Comparison of ENCODE assay signal across 25 mouse cellular contexts in the genomic region with DNA sequence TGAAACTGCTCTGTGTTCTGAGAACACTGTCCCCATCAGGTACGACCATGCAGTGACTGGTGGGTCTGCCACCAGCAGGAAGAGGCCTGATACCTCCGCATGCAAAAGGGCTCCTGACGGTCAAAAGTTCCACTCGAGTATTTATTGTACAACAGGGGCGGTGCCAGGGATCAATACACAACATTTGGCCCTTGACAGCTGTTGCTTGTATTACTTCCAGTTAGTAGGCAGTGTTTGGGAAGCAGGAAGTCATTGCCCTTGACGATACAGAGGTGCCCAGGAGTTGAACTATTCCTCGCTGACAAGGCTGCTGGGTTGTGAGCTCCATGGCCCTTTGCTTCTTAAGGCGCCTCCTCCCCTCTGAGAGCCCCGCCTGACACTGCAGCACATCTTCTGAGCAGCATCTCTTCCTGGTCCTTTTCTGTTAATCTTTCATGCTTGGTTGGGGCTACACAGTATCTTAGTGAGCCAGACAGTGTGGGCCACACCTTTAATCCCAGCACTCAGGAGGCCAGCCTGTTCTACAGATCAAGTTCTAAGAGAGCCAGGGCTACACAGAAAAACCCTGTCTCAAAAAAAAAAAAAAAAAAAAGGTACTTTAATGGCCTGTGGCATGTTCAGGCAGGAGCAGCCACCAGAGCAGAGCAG. TPM values are rescaled to one million over a fixed set of nuclear protein-coding genes. Genes with fewer than 3 reads are reported as not detected.
DNase-seq lines count a peak whose midpoint lies in the region; ATAC-seq lines count a peak whose summit lies in the region.
"Had no signal": no experiment of that assay in that cellular context is flagged by ENCODE, and none has a peak within 500 bp of the region (broad histone marks: within the 10 kb centered on the region; RNA-seq: fewer than 3 reads in every experiment).

No protein-coding gene starts in this region.

- peak overlapping the region; percentile 2; the same call in 1 of the 2 replicates for H3K27ac ChIP-seq in embryonic facial prominence, embryonic 12.5 days
- H3K27ac ChIP-seq in embryonic facial prominence, embryonic 10.5 days (replicated peaks): no peak overlapping the region
- no peak overlapping the region for H3K27ac ChIP-seq in liver, embryonic 13.5 days
- peak overlapping the region; percentile 59; the same call in 1 of the 2 replicates for H3K27ac ChIP-seq in stomach, embryonic 15.5 days
- H3K27ac ChIP-seq: forebrain, embryonic 13.5 days; heart, adult 2 months; heart, embryonic 13.5 days; hindbrain, embryonic 12.5 days; left cerebral cortex, adult 2 months; limb, embryonic 15.5 days; neural tube, embryonic 12.5 days had no signal

- no peak for ATAC-seq in embryonic facial prominence, embryonic 12.5 days (ENCODE audit: insufficient number of reproducible peaks, insufficient read depth, low FRiP score, low TSS enrichment)
- peak; percentile 79 for ATAC-seq in liver, embryonic 13.5 days (ENCODE audit: low read depth)
- no peak for ATAC-seq in stomach, embryonic 15.5 days (ENCODE audit: insufficient read depth, low FRiP score, low read depth)
- no peak for ATAC-seq in monocyte, adult 5-6 weeks (replicated peaks; ENCODE audit: insufficient number of reproducible peaks, low FRiP score, low TSS enrichment, poor library complexity, severe bottlenecking)
- ATAC-seq: forebrain, embryonic 13.5 days; Patski had no signal

- no peak overlapping the region for H3K9ac ChIP-seq in embryonic facial prominence, embryonic 12.5 days
- no peak overlapping the region for H3K9ac ChIP-seq in liver, embryonic 13.5 days
- no peak overlapping the region for H3K9ac ChIP-seq in stomach, embryonic 15.5 days
- H3K9ac ChIP-seq: forebrain, embryonic 13.5 days; heart, embryonic 13.5 days; hindbrain, embryonic 12.5 days; limb, embryonic 15.5 days; neural tube, embryonic 12.5 days had no signal

- no peak overlapping the region for H3K4me2 ChIP-seq in embryonic facial prominence, embryonic 12.5 days (replicated peaks)
- no peak overlapping the region for H3K4me2 ChIP-seq in liver, embryonic 13.5 days
- no peak overlapping the region for H3K4me2 ChIP-seq in stomach, embryonic 15.5 days
- H3K4me2 ChIP-seq: forebrain, embryonic 13.5 days; heart, embryonic 13.5 days; hindbrain, embryonic 12.5 days; limb, embryonic 15.5 days; neural tube, embryonic 12.5 days had no signal

- H3K4me3 ChIP-seq in embryonic facial prominence, embryonic 12.5 days: no peak overlapping the region
- H3K4me3 ChIP-seq in embryonic facial prominence, embryonic 10.5 days: no peak overlapping the region
- no peak overlapping the region for H3K4me3 ChIP-seq in liver, embryonic 13.5 days (replicated peaks)
- no peak overlapping the region for H3K4me3 ChIP-seq in stomach, embryonic 15.5 days (replicated peaks)
- H3K4me3 ChIP-seq: forebrain, embryonic 13.5 days; heart, adult 2 months; heart, embryonic 13.5 days; hindbrain, embryonic 12.5 days; left cerebral cortex, adult 2 months; limb, embryonic 15.5 days; neural tube, embryonic 12.5 days had no signal

- intact Hi-C loops in heart, postnatal 14 days (cut with DNase I): no loop called here

- peaks cover 36% of the 10 kb centered on the region for H3K36me3 ChIP-seq in embryonic facial prominence, embryonic 12.5 days
- H3K36me3 ChIP-seq in embryonic facial prominence, embryonic 10.5 days (replicated peaks): peaks cover 51% of the 10 kb centered on the region
- H3K36me3 ChIP-seq in liver, embryonic 13.5 days: no peaks in the 10 kb centered on the region
- H3K36me3 ChIP-seq in stomach, embryonic 15.5 days: peaks cover 7% of the 10 kb centered on the region; the same call in 1 of the 2 replicates
- H3K36me3 ChIP-seq: G1E had no signal

- no peaks in the 10 kb centered on the region for H3K4me1 ChIP-seq in embryonic facial prominence, embryonic 12.5 days
- H3K4me1 ChIP-seq in embryonic facial prominence, embryonic 10.5 days: peaks cover 4% of the 10 kb centered on the region; the same call in 1 of the 2 replicates
- H3K4me1 ChIP-seq in liver, embryonic 13.5 days (replicated peaks): peaks cover 14% of the 10 kb centered on the region
- peaks cover 6% of the 10 kb centered on the region; the same call in 1 of the 2 replicates for H3K4me1 ChIP-seq in stomach, embryonic 15.5 days

- no peaks in the 10 kb centered on the region for H3K9me3 ChIP-seq in embryonic facial prominence, embryonic 12.5 days
- H3K9me3 ChIP-seq in embryonic facial prominence, embryonic 10.5 days: no peaks in the 10 kb centered on the region
- H3K9me3 ChIP-seq in liver, embryonic 13.5 days (replicated peaks): no peaks in the 10 kb centered on the region
- H3K9me3 ChIP-seq in stomach, embryonic 15.5 days: no peaks in the 10 kb centered on the region
- H3K9me3 ChIP-seq: forebrain, embryonic 13.5 days; G1E; heart, embryonic 13.5 days; hindbrain, embryonic 12.5 days; limb, embryonic 15.5 days; neural tube, embryonic 12.5 days had no signal

- 79% methylated on average over 9 of the region's 9 CpGs for WGBS in embryonic facial prominence, embryonic 12.5 days
- WGBS in embryonic facial prominence, embryonic 10.5 days: 87% methylated on average over 9 of the region's 9 CpGs
- 58% methylated on average over 9 of the region's 9 CpGs for WGBS in liver, embryonic 13.5 days (ENCODE audit: insufficient replicate concordance)
- WGBS in stomach, embryonic 15.5 days: 68% methylated on average over 9 of the region's 9 CpGs

- no peak for DNase-seq in embryonic facial prominence, embryonic 10.5 days (ENCODE audit: low spot score)
- peak; percentile 46 for DNase-seq in c-Kit-positive CD71-positive TER-119-negative erythroid progenitor cells, embryonic 14.5 days (ENCODE audit: low read depth)
- peak; percentile 32 for DNase-seq in liver, embryonic 13.5 days
- DNase-seq in cerebellum, postnatal 10 days: no peak
- no peak for DNase-seq in heart, postnatal 14 days
- DNase-seq: adrenal gland, postnatal 10 days; cerebellum, adult 9-11 months; gastrocnemius, postnatal 36 days; heart, adult 2 months; kidney, adult 18-20 months; kidney, postnatal 4 days; left cerebral cortex, postnatal 4 days; midbrain, embryonic 14.5 days; retina, postnatal 1 day had no signal

- no peaks in the 10 kb centered on the region for H3K27me3 ChIP-seq in embryonic facial prominence, embryonic 12.5 days
- H3K27me3 ChIP-seq in embryonic facial prominence, embryonic 10.5 days (replicated peaks; ENCODE audit: low read depth, poor library complexity, severe bottlenecking): no peaks in the 10 kb centered on the region
- H3K27me3 ChIP-seq in liver, embryonic 13.5 days: no peaks in the 10 kb centered on the region
- H3K27me3 ChIP-seq in stomach, embryonic 15.5 days (replicated peaks): no peaks in the 10 kb centered on the region
- H3K27me3 ChIP-seq: forebrain, embryonic 13.5 days; heart, embryonic 13.5 days; hindbrain, embryonic 12.5 days; limb, embryonic 15.5 days; neural tube, embryonic 12.5 days; Patski had no signal

RNA-seq across cellular contexts. Expression of gene Ctnnbip1, which starts 28.9 kb away (rescaled TPM):
- polyA plus RNA-seq in embryonic facial prominence, embryonic 12.5 days (2016; fragmentation: Nextera tagmentation; extraction: Ambion mirVana): 83.3 and 85.2 TPM in 2 replicates
- 67.5 TPM in 2 replicates for polyA plus RNA-seq in embryonic facial prominence, embryonic 10.5 days (2016; fragmentation: Nextera tagmentation; extraction: Ambion mirVana)
- 5.5 and 6.5 TPM in 2 replicates for polyA plus RNA-seq in liver, embryonic 13.5 days (2015; fragmentation: Nextera tagmentation; extraction: Ambion mirVana)
- 47.5 and 47.9 TPM in 2 replicates for polyA plus RNA-seq in stomach, embryonic 15.5 days (2015; fragmentation: Nextera tagmentation; extraction: Ambion mirVana)
- total RNA-seq in heart, postnatal 14 days (2021): 10 to 100 TPM; 42.9 to 44.5 TPM
- 2.7 to 6.5 TPM (median 4.1 TPM) in 3 replicates for total RNA-seq in monocyte, adult 5-6 weeks (2017)

RNA-seq across cellular contexts. Expression of gene Clstn1, which starts 39.3 kb away (rescaled TPM):
- polyA plus RNA-seq in embryonic facial prominence, embryonic 12.5 days (2016; fragmentation: Nextera tagmentation; extraction: Ambion mirVana): 68.1 and 75.7 TPM in 2 replicates
- 39.6 and 44.2 TPM in 2 replicates for polyA plus RNA-seq in embryonic facial prominence, embryonic 10.5 days (2016; fragmentation: Nextera tagmentation; extraction: Ambion mirVana)
- 2.6 and 2.9 TPM in 2 replicates for polyA plus RNA-seq in liver, embryonic 13.5 days (2015; fragmentation: Nextera tagmentation; extraction: Ambion mirVana)
- 47.0 and 48.4 TPM in 2 replicates for polyA plus RNA-seq in stomach, embryonic 15.5 days (2015; fragmentation: Nextera tagmentation; extraction: Ambion mirVana)
- 10 to 100 TPM; 76.7 to 82.1 TPM for total RNA-seq in heart, postnatal 14 days (2021)
- 0.43 to 4.3 TPM (median 1.2 TPM) in 3 replicates for total RNA-seq in monocyte, adult 5-6 weeks (2017)

Comparison
In these comparisons a context has a peak if more than half of its experiments do, and no peak if none do; other contexts are left out.
1. H3K27ac ChIP-seq: peak in embryonic facial prominence, embryonic 12.5 days (single experiment) and stomach, embryonic 15.5 days (single experiment); none in embryonic facial prominence, embryonic 10.5 days (single experiment) and liver, embryonic 13.5 days (single experiment).
2. DNase-seq: peak in c-Kit-positive CD71-positive TER-119-negative erythroid progenitor cells, embryonic 14.5 days (single experiment) and liver, embryonic 13.5 days (single experiment); none in embryonic facial prominence, embryonic 10.5 days (single experiment), cerebellum, postnatal 10 days (0 of 2) and heart, postnatal 14 days (0 of 2).
3. RNA of gene Clstn1, which starts 39.3 kb away (polyA plus RNA-seq): 68.1 to 75.7 TPM in embryonic facial prominence, embryonic 12.5 days, 47.0 to 48.4 TPM in stomach, embryonic 15.5 days and 39.6 to 44.2 TPM in embryonic facial prominence, embryonic 10.5 days; 2.6 to 2.9 TPM in liver, embryonic 13.5 days; every median in the first group is over 10 times any median in the second.